Mouse (Mus musculus): Measurements from ENCODE around the gene Gm10840. TPM values are rescaled to one million over a fixed set of nuclear protein-coding genes. Genes with fewer than 3 reads are reported as not detected.
"Not testable (repeated sequence)": the region's sequence is repeated elsewhere in the genome, so short reads cannot be mapped to it uniquely, and the experiment has no call there.

The Gm10840 gene
- polyA plus RNA-seq (2014; fragmentation: Nextera tagmentation; extraction: Ambion mirVana) = not detected in 2 replicates

- peaks cover 22% of the 10 kb centered on the region for H3K4me1 ChIP-seq (ENCODE audit: control insufficient read depth, insufficient read depth, low read length)
- H3K9ac ChIP-seq (ENCODE audit: low read length) = peak within 1 kb of the TSS; percentile 97
- DNase-seq (ENCODE audit: low spot score, missing footprints) = no peak
- H3K9me3 ChIP-seq (ENCODE audit: control insufficient read depth, low read length) = no peaks in the 10 kb centered on the region
- H3K27me3 ChIP-seq (ENCODE audit: control insufficient read depth, insufficient read depth, low read length) = no peaks in the 10 kb centered on the region
- WGBS = 27% methylated on average over 22 of the region's 22 CpGs
- peak within 1 kb of the TSS; percentile 95 for H3K4me2 ChIP-seq
- peaks cover 15% of the 10 kb centered on the region for H3K36me3 ChIP-seq (ENCODE audit: control insufficient read depth, insufficient read depth, low read length)
- ATAC-seq (ENCODE audit: low FRiP score) = peak; percentile 28
- H3K4me3 ChIP-seq (ENCODE audit: low read depth, low read length) = peak within 1 kb of the TSS; percentile 83
- H3K27ac ChIP-seq (ENCODE audit: low read depth, low read length) = peak within 1 kb of the TSS; percentile 97
Observed at GRCm38 (mm10) chr11:106160841-106161721, at the start of gene Gm10840, which contains the start of gene Limd2. Gene Gm10840, plus strand, starts transcription at chr11:106160850. Gene Limd2, minus strand, starts transcription at chr11:106160860.

- H3K36me3 ChIP-seq (ENCODE audit: control insufficient read depth, insufficient read depth, low read length) = peaks cover 2% of the 10 kb centered on the region; the same call in 1 of the 2 replicates
- H3K9me3 ChIP-seq (ENCODE audit: control insufficient read depth, low read length) = no peaks in the 10 kb centered on the region
- H3K4me2 ChIP-seq = no peak overlapping the region
- no peak overlapping the region for H3K9ac ChIP-seq (ENCODE audit: low read length)
- no peak overlapping the region for H3K4me3 ChIP-seq (ENCODE audit: low read depth, low read length)
- no peaks in the 10 kb centered on the region for H3K4me1 ChIP-seq (ENCODE audit: control insufficient read depth, insufficient read depth, low read length)
- no peak for DNase-seq (ENCODE audit: low spot score, missing footprints)
- H3K27ac ChIP-seq (ENCODE audit: low read depth, low read length) = no peak overlapping the region
- no peaks in the 10 kb centered on the region for H3K27me3 ChIP-seq (ENCODE audit: control insufficient read depth, insufficient read depth, low read length)
- no peak for ATAC-seq (ENCODE audit: low FRiP score)
Observed at GRCm38 (mm10) chr11:106111688-106112087, 49.0 kb upstream of the Gm10840 start.

GRCm38 (mm10) chr11:106122221-106122620, 38.4 kb upstream of the Gm10840 start:
- peaks cover 2% of the 10 kb centered on the region; the same call in 1 of the 2 replicates for H3K36me3 ChIP-seq (ENCODE audit: control insufficient read depth, insufficient read depth, low read length)
- DNase-seq (ENCODE audit: low spot score, missing footprints) = no peak
- H3K9ac ChIP-seq (ENCODE audit: low read length) = no peak overlapping the region
- H3K27me3 ChIP-seq (ENCODE audit: control insufficient read depth, insufficient read depth, low read length) = no peaks in the 10 kb centered on the region
- no peaks in the 10 kb centered on the region for H3K9me3 ChIP-seq (ENCODE audit: control insufficient read depth, low read length)
- H3K4me1 ChIP-seq (ENCODE audit: control insufficient read depth, insufficient read depth, low read length) = no peaks in the 10 kb centered on the region
- no peak overlapping the region for H3K4me3 ChIP-seq (ENCODE audit: low read depth, low read length)
- ATAC-seq (ENCODE audit: low FRiP score) = no peak
- no peak overlapping the region for H3K27ac ChIP-seq (ENCODE audit: low read depth, low read length)
- WGBS = 93% methylated on average over 5 of the region's 5 CpGs
- H3K4me2 ChIP-seq = no peak overlapping the region

- Histone ChIP-seq H3K4me1 (ENCODE audit: control insufficient read depth, insufficient read depth, low read length) (no peaks in the 10 kb centered on the region), H3K4me3 (ENCODE audit: low read depth, low read length) (no peak overlapping the region), H3K9me3 (ENCODE audit: control insufficient read depth, low read length) (no peaks in the 10 kb centered on the region), H3K4me2 (no peak overlapping the region), H3K27me3 (ENCODE audit: control insufficient read depth, insufficient read depth, low read length) (no peaks in the 10 kb centered on the region), H3K27ac (ENCODE audit: low read depth, low read length) (no peak overlapping the region), H3K9ac (ENCODE audit: low read length) (no peak overlapping the region), H3K36me3 (ENCODE audit: control insufficient read depth, insufficient read depth, low read length) (peaks cover 2% of the 10 kb centered on the region; the same call in 1 of the 2 replicates)
- 94% methylated on average over 3 of the region's 3 CpGs for WGBS
- no peak for DNase-seq (ENCODE audit: low spot score, missing footprints)
- ATAC-seq (ENCODE audit: low FRiP score) = no peak
Observed at GRCm38 (mm10) chr11:106122736-106123135, 37.9 kb upstream of the Gm10840 start.

- no peak for ATAC-seq (ENCODE audit: low FRiP score)
- 81% methylated on average over 4 of the region's 4 CpGs for WGBS
Observed at GRCm38 (mm10) chr11:106124784-106125183, 35.9 kb upstream of the Gm10840 start.

GRCm38 (mm10) chr11:106125827-106126226, 34.8 kb upstream of the Gm10840 start:
- Histone ChIP-seq H3K9ac (ENCODE audit: low read length) (no peak overlapping the region), H3K4me3 (ENCODE audit: low read depth, low read length) (no peak overlapping the region), H3K4me2 (no peak overlapping the region), H3K9me3 (ENCODE audit: control insufficient read depth, low read length) (no peaks in the 10 kb centered on the region), H3K36me3 (ENCODE audit: control insufficient read depth, insufficient read depth, low read length) (no peaks in the 10 kb centered on the region; the same call in 1 of the 2 replicates), H3K27ac (ENCODE audit: low read depth, low read length) (no peak overlapping the region), H3K4me1 (ENCODE audit: control insufficient read depth, insufficient read depth, low read length) (no peaks in the 10 kb centered on the region), H3K27me3 (ENCODE audit: control insufficient read depth, insufficient read depth, low read length) (no peaks in the 10 kb centered on the region)
- no peak for DNase-seq (ENCODE audit: low spot score, missing footprints)
- WGBS = 80% methylated on average over 1 of the region's 1 CpGs
- ATAC-seq (ENCODE audit: low FRiP score) = no peak

More at GRCm38 (mm10) chr11:106124784-106125183, 35.9 kb upstream of the Gm10840 start:
- no peak for DNase-seq (ENCODE audit: low spot score, missing footprints)
- Histone ChIP-seq H3K9me3 (ENCODE audit: control insufficient read depth, low read length) (no peaks in the 10 kb centered on the region), H3K27ac (ENCODE audit: low read depth, low read length) (no peak overlapping the region), H3K4me2 (no peak overlapping the region), H3K4me1 (ENCODE audit: control insufficient read depth, insufficient read depth, low read length) (no peaks in the 10 kb centered on the region), H3K27me3 (ENCODE audit: control insufficient read depth, insufficient read depth, low read length) (no peaks in the 10 kb centered on the region), H3K9ac (ENCODE audit: low read length) (no peak overlapping the region), H3K36me3 (ENCODE audit: control insufficient read depth, insufficient read depth, low read length) (no peaks in the 10 kb centered on the region; the same call in 1 of the 2 replicates), H3K4me3 (ENCODE audit: low read depth, low read length) (no peak overlapping the region)

- DNase-seq (ENCODE audit: low spot score, missing footprints); H3K36me3 ChIP-seq (ENCODE audit: control insufficient read depth, insufficient read depth, low read length); H3K4me3 ChIP-seq (ENCODE audit: low read depth, low read length); H3K4me1 ChIP-seq (ENCODE audit: control insufficient read depth, insufficient read depth, low read length); H3K27ac ChIP-seq (ENCODE audit: low read depth, low read length); H3K27me3 ChIP-seq (ENCODE audit: control insufficient read depth, insufficient read depth, low read length); ATAC-seq (ENCODE audit: low FRiP score); H3K9ac ChIP-seq (ENCODE audit: low read length); H3K9me3 ChIP-seq (ENCODE audit: control insufficient read depth, low read length); H3K4me2 ChIP-seq: not testable (repeated sequence)
- WGBS = 98% methylated on average over 4 of the region's 6 CpGs
Observed at GRCm38 (mm10) chr11:106126727-106127373, 33.8 kb upstream of the Gm10840 start.

- ATAC-seq (ENCODE audit: low FRiP score) = no peak
- no peak overlapping the region for H3K4me2 ChIP-seq
- WGBS = 95% methylated on average over 1 of the region's 1 CpGs
- DNase-seq (ENCODE audit: low spot score, missing footprints) = no peak
- H3K9ac ChIP-seq (ENCODE audit: low read length) = no peak overlapping the region
- H3K4me3 ChIP-seq (ENCODE audit: low read depth, low read length) = no peak overlapping the region
- H3K9me3 ChIP-seq (ENCODE audit: control insufficient read depth, low read length) = no peaks in the 10 kb centered on the region
- no peaks in the 10 kb centered on the region for H3K27me3 ChIP-seq (ENCODE audit: control insufficient read depth, insufficient read depth, low read length)
- H3K36me3 ChIP-seq (ENCODE audit: control insufficient read depth, insufficient read depth, low read length) = no peaks in the 10 kb centered on the region; the same call in 1 of the 2 replicates
- H3K27ac ChIP-seq (ENCODE audit: low read depth, low read length) = no peak overlapping the region
- no peaks in the 10 kb centered on the region for H3K4me1 ChIP-seq (ENCODE audit: control insufficient read depth, insufficient read depth, low read length)
Observed at GRCm38 (mm10) chr11:106129477-106129876, 31.2 kb upstream of the Gm10840 start.

GRCm38 (mm10) chr11:106132516-106132915, 28.1 kb upstream of the Gm10840 start:
- no peak for ATAC-seq (ENCODE audit: low FRiP score)
- Histone ChIP-seq H3K27ac (ENCODE audit: low read depth, low read length) (no peak overlapping the region), H3K9me3 (ENCODE audit: control insufficient read depth, low read length) (no peaks in the 10 kb centered on the region), H3K27me3 (ENCODE audit: control insufficient read depth, insufficient read depth, low read length) (no peaks in the 10 kb centered on the region), H3K4me2 (no peak overlapping the region), H3K4me1 (ENCODE audit: control insufficient read depth, insufficient read depth, low read length) (peaks cover 3% of the 10 kb centered on the region; the same call in 1 of the 2 replicates), H3K36me3 (ENCODE audit: control insufficient read depth, insufficient read depth, low read length) (no peaks in the 10 kb centered on the region; the same call in 1 of the 2 replicates), H3K9ac (ENCODE audit: low read length) (no peak overlapping the region), H3K4me3 (ENCODE audit: low read depth, low read length) (no peak overlapping the region)
- 95% methylated on average over 5 of the region's 5 CpGs for WGBS
- DNase-seq (ENCODE audit: low spot score, missing footprints) = no peak
